Mouse (Mus musculus): ENCODE measurements around the gene Phpt1. TPM values are rescaled to one million over a fixed set of nuclear protein-coding genes. Genes with fewer than 3 reads are reported as not detected.
A peak's percentile ranks its signal among the peaks of the same experiment; 100 is the strongest.
"Not testable (repeated sequence)": the region's sequence is repeated elsewhere in the genome, so short reads cannot be mapped to it uniquely, and the experiment has no call there.

Gene Phpt1
- total RNA-seq, 2 experiments from 2014 or later, result 1.1 TPM; not detected in 1

DNA sequence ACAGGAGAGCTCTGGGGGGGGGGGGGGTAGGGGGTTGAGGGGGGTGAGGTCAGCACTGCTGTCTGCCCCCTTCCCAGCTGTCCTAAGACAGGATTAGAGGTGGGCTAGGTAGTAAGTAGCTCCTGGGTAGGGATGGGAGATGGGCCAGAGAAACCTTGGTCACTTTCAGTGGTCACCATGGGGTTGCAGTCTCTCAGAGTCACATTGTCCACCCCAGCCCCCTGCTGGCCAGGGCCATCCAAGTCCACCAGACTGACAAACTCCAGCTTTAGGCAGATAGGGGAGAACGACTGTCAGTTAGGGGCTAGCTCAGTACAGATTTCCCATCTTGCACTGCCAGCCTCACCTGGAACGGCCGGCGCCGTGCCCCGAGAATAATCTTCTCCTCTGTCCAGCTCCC lies 8.5 kb downstream of the Phpt1 start:
- no peak for ATAC-seq (replicated peaks; ENCODE audit: low FRiP score, poor library complexity, severe bottlenecking)

DNA sequence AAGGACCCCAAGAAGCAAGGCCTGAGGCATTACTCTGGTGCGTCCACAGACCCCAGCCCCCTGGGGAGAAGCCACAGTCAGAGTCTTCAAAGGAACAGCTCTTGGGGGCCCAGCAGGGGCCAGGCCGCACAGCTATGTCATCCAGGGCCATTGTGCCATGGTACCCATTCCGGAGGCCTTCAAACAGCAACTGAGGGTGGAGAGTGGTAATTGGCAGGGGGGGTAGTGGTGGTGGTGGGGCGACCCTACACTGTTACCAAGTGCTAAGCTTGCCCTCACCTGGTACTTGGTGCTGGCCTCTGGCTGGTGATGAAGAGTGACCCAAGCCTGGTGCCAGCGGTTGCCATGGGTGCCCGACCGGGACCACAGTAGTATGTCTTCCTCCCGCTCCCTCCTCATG lies 9.3 kb downstream of the Phpt1 start:
- ATAC-seq (replicated peaks; ENCODE audit: low FRiP score, poor library complexity, severe bottlenecking), result no peak

DNA sequence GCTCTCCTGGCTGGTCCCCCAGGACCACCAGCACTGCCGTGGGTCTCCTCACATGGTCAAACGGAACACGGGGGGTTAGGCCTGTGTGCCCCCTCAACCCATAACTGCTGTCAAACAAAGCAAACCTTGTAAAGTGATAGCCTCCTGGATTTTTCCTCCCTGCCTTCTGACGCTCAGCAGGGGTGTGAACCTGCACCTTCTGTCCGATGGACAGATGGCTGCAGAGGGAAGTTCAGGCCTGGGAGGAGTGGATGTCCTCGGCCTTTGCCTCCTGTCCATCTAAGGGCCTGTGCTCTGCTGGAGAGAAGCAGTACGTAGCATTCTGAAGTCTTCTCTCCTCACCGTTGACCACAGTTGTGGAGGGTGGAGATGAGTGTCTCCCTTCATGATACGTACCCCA lies 13.1 kb downstream of the Phpt1 start:
- ATAC-seq (replicated peaks; ENCODE audit: low FRiP score, poor library complexity, severe bottlenecking), result no peak

DNA sequence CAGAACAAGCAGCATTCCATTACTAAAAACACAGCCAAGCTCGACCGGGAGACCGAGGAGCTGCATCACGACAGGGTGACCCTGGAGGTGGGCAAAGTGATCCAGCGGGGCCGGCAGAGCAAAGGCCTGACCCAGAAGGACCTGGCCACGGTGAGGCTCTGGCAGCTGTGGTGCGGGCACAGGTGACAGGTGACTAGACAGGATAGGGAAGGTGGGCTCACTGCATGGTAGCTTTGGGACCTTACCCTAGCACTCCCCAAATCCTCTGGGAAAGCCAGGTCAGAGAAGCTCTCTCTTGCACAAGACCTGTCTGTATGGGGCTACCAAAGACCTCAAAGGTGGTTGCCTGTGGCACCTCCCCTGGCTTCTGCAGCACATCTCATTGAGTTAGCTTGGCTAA lies 14.5 kb downstream of the Phpt1 start:
- ATAC-seq (replicated peaks; ENCODE audit: low FRiP score, poor library complexity, severe bottlenecking), result no peak

DNA sequence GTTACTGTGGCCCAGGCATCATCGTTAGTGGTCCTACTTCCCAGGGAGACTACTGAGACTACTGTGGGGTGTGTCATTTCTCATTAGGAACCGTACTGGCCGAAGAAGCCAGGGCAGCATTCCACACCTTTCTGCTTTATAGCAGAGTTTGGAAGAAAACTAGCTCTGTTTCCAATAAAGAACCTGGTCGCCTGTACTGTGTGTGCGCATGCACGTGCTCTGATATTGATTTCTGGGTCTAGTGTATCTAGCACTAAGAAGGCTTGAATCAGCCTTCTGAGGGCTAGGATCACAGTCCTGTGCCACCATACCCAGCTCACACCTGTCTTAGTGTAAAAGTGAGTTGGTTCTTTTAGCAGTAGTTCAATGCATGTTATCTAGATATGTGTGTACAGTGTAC lies 16.2 kb downstream of the Phpt1 start:
- ATAC-seq (replicated peaks; ENCODE audit: low FRiP score, poor library complexity, severe bottlenecking), result no peak

DNA sequence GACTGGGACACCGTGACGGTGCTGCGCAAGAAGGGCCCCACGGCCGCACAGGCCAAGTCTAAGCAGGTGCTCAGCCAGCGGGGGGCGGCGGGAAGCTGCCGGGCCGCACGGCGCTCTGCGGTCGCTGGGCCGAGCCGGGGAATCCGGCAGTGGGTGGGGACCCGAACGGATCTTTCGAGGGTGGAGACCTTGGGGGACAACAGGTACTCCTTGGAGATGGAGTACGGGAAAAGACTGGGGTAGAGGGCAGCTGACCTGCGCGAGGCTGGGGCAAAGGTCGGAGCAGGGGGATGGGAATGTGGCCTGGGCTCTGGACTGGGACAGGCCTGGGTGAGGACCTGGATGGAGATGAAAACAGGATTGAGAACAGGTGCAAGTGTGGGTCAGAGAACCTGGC lies 17.1 kb downstream of the Phpt1 start:
- ATAC-seq (replicated peaks; ENCODE audit: low FRiP score, poor library complexity, severe bottlenecking), result peak; percentile 32

DNA sequence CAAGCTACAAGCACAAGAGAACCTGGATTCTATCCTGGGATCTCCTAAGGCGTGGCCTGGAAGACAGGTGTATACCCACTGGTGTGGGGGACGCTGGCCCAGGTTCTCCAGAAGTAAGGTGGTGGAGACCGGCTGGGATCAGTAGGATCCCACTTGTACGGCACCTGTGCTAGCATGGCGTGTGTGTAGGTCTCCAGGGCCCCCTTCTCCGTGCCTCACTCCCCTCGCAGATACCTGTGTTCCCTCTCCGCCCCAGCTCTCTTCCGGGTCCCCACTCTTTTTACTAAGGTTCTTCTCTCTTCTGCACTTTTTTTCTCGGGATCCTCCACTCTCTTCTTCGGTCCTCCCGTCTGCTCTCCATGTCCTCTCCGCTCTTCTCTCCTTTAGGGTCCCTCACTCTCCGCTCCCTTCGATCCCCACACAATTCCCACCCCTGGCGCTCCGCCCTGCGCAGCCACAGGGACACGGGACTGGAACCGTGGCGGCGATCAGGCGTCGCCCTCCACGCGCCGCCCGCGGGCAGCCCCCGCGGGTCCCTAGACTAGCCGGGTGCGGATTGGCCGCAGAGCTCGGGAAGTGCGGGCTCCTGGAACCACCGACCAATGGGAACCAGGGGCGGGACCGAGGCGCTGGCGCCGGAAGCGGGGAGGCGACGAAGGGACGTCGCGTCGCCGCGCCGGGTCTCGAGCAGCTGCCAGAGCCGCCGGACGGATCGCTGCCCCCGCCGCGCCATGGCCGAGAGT lies 17.6 kb downstream of the Phpt1 start, which contains the start of gene Edf1:
TSS of gene Edf1 (plus strand) at position 627 of the 743 bp plus-strand sequence.
- peak; percentile 99 for ATAC-seq (replicated peaks; ENCODE audit: low FRiP score, poor library complexity, severe bottlenecking)

DNA sequence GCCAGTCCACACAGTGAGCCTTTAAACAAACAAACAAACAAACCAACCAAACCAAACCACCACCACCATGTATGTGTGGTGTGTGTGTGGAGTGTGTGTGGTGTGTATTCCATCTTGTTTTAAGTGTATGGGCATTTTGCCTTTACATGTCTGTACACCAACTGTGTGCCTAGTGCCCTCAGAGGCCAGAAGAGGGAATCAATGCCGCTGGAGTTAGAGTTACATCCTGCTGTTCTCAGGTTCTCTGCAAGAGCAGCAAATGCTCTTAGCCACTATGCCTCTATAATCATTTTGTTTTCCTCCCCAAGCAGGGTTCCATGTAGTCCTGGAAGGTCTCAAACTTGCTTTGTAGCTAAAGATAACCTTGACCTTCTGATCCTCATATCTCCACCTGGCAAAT lies 18.7 kb downstream of the Phpt1 start:
- ATAC-seq (replicated peaks; ENCODE audit: low FRiP score, poor library complexity, severe bottlenecking), result no peak

DNA sequence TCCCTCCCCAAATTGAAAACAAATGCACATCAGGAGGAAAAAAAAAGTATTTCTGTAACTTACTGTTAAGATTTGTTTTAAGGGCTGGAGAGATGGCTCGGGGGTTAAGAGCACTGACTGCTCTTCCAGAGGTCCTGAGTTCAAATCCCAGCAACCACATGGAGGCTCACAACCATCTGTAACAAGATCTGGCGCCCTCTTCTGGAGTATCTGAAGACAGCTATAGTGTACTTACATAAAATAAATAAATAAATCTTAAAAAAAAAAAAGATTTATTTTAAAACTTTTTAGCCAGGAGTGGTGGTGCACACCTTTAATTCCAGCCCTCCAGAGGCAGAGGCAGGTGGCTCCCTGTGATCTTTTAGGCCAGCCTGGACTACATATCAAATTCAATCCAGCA lies 19.5 kb downstream of the Phpt1 start:
- ATAC-seq (replicated peaks; ENCODE audit: low FRiP score, poor library complexity, severe bottlenecking), result not testable (repeated sequence)

DNA sequence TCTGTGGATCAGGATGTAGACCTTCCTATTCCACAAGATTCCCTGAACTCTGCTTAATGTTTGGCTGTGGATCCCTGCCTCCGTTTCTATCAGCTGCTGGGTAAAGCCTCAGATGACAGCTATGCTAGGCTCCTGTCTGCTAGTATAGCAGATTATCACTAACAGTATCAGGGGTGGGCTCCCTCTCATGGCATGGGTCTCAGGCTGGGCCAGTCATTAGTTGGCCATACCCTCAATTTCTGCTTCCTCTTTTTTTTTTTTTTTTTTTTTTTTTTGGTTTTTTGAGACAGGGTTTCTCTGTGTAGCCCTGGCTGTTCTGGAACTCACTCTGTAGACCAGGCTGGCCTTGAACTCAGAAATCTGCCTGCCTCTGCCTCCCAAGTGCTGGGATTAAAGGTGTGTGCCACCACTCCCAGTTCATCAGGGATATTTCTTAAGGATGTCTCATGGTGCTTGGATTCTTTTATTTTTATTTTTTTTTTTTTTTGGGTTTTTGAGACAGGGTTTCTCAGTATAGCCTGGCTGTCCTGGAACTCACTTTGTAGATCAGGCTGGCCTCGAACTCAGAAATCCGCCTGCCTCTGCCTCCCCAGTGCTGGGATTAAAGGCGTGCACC lies 21.7 kb downstream of the Phpt1 start:
- ATAC-seq (replicated peaks; ENCODE audit: low FRiP score, poor library complexity, severe bottlenecking), result not testable (repeated sequence)

DNA sequence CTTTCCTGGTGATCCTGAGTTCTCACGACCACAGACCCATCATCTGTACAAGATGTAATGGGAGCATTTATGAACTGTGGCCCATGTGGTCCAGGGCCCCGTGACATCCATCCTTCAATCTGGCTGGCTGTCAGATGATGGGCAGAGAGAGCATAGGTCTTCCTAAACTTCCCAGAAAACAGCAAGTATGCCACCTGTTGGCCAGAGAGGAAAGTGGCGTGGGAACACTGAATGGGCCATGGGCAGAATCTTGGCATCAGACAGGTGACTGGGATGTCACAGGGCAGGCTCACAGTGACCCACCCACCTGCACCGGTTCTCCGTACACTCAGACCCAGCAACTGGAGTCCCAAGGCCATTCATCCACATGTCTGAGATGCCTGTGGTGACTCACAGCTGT lies 23.8 kb downstream of the Phpt1 start:
- ATAC-seq (replicated peaks; ENCODE audit: low FRiP score, poor library complexity, severe bottlenecking), result no peak

DNA sequence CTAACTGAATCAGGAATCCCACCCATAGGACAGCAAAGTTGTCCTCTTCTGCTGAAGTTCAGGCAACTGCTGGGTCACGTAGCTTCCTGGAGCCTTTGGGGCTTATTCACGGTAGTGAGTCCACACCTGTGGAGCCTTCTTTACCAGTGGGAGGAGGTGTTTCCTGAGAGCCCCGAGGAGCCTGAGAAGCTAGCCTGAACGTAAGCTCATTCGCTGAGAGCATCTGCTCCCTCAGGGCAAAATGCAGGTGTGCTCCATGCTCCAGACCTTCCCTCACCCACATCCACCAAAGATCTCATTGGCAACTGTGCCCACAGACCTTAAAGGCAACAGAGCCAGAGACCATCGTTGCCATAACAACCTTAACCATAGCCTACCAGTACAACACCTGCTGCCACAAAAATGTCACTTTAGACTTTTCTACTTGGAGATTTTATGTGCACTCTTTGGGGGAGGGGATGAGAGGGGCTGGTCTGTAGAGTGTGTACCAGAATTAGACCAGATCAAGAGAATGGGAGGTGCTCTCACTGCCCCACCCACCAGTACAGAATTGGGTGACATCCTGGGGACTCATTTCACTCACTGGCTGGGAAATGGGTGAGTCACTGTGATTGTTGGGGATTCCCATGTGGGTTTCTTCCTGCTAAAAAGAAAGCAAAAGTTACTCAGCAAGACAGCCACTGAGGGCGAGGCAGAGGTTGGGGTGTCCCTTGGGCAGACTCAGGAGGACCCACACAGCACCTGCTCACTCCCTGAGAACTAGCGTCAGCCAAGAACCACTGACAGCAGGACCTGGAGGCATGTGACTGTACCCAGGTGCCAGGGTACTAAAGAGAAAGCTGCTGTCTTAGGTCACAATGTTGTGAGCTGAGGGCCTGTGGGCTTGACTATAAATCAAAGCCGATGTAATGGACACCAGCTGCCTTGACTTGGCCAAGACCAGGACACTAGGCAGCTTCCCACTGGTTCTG lies 25.7 kb downstream of the Phpt1 start:
- ATAC-seq (replicated peaks; ENCODE audit: low FRiP score, poor library complexity, severe bottlenecking), result no peak

DNA sequence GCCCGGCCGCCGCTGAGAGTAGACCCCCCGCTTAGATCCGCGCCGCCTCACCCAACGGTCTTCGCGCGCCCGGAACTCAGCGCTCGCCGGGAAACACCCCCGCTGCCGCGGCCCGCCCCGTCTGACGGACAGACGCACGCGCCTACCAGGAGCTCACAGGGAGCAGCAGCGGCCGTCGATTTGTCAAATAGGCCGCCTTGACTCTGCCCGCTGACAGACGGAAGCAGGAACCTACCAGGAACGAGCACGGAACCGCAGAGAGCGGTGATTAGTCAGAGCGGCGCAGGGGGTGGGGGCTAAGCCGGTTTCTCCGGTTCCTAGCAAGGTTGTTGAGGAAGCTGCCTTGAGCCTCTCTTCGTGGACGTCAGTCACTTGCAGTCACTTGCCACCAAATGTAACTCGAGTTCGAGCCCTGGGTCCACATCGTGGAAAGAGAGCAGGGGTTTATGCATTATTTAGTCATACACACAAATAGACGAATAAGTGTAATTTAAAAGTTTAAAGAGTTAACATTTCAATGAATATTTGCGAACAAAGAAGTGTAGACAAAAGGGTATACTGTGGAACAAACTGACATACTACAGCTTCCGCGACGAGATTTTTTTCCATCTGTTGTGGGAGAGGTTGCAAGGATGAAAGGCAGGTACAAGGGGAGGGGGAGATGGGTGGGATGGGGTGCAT lies 28.1 kb downstream of the Phpt1 start, which contains the start of gene Traf2:
TSS of gene Traf2 (minus strand) at position 130 of the 681 bp plus-strand sequence.
- peak; percentile 99 for ATAC-seq (replicated peaks; ENCODE audit: low FRiP score, poor library complexity, severe bottlenecking)

DNA sequence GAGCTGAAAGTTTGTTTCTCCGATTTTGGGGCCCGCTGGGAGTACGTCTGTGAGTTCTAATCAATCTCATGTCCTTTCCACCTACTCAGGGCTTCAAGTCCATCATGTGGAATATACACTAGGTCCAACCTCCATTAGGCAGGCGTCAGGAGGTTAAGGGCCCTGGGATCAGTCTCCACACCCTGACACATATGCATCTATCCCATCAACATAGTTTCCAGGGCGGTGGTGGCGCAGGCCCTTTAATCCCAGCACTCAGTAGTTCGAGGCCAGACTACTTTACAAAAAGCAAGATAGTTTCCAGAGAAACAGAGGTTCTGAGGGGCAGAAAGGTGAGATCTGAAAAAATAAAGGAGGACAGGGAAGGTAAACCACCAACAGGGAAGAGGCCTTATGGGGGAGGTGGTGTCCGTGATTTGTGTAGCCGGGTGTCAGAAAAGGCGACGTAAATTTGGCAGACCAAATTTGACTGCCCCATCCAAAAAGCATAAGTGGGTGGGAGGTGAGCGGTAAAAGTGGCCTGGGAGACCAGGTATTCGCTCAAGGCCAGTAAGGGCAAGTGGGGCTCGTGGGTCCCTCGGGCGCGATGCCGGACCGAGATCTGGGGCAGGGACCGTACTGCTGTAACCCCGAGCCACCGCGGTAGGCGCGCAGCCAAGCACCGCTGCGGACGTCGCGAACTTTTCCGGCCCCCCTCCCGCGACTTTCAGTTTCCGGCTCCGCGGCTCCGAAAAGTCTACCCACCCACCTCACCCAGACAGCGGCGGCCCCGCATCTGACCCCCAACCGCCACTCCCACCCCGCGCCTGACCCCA lies 28.8 kb downstream of the Phpt1 start:
- peak; percentile 31; the same call in 1 of the 2 replicates for ATAC-seq (replicated peaks; ENCODE audit: low FRiP score, poor library complexity, severe bottlenecking)

DNA sequence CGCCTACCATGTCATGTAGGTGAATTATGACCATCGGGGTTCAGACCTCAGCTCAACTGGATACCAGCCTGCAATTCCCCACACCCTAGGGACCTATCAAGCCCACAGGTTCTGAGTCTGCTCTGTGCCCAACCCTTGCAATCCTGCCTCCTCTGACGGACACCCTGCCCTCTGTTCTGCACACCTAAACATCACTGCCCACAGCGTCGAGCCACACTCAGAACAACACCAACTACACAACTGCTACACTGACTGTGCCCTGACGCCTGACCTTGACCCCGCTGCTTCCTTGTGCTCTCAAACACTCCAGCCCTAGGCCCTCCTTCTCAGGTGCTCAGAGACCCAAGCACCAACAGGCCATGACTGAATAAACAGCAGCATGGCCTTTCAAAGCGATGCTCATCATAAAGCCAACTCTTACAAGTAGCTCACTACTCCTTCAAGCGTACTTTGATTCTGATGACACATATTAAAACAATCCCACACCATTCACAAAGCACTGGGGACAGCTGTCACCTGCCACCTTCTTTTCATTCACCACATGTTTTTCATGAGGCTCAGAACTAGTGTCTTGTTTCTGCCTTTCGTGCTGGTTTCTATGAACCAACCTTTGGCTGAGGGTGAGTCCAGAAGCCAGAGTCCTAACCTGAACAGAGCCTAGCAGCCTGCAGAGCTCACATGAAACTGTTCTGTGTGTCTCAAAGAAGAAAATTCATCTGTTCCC lies 33.2 kb downstream of the Phpt1 start:
- no peak for ATAC-seq (replicated peaks; ENCODE audit: low FRiP score, poor library complexity, severe bottlenecking)

DNA sequence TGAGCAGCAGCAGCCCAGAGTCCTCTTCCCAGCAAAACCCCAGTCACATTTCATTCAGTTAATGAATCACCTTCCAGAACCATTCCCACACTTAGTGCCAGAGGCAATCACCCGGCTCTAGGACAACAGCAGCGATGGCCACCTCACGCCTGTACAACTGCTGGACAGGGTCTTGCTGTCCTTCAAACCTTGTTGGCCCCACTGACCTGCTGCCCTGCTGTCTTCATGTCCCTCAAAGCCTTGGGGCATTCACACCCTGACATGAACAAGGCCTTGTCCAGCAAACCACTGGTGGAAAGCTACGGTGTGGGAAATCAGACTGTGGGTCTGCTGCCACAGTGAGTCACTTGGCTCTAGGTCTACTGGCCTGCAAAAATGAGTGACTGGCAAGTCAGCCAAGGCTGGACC lies 34.5 kb downstream of the Phpt1 start:
- no peak for ATAC-seq (replicated peaks; ENCODE audit: low FRiP score, poor library complexity, severe bottlenecking)

DNA sequence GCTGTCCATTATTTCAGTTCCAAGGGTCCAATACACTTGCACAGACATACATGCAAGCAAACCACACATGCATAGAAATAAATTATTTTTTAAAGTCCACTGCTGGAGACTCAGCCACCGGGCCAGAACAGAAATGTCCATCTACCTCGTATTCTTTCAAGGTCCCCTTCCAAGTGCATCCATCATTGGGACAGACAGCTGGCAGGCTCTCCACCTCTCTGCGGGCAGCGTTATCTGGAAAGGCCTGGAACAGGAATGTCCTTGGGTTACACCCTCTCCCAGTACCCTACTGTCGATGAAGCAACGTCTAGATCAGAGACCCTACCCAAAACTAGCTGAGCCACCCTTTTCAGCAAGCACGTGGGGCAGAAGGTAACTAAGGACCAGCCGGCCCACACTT lies 38.5 kb downstream of the Phpt1 start:
- ATAC-seq (replicated peaks; ENCODE audit: low FRiP score, poor library complexity, severe bottlenecking), result no peak

DNA sequence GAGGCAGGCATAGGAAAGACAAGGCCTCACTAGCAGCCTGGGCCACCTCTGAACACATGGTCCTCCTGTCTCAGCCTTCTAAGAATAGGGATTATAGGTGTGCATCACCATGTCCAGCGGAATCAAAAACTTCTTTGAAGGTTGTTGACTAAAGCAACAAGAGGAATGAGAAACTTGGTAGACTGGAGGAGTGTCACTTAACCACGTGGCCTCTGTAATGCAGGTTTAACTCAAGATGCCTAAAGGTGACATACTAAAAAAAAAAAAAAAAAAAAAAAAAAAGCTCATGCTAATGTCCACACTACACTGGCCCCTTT lies 40.2 kb downstream of the Phpt1 start:
- no peak for ATAC-seq (replicated peaks; ENCODE audit: low FRiP score, poor library complexity, severe bottlenecking)

Measured in erythroid progenitor cell, adult 5-6 weeks (primary cell).